Mouse (Mus musculus): Measurements from ENCODE around the gene Grk1. TPM values are rescaled to one million over a fixed set of nuclear protein-coding genes. Genes with fewer than 3 reads are reported as not detected.

Gene Grk1
- polyA plus RNA-seq, 1 experiment from 2014 or later, result not detected

DNA sequence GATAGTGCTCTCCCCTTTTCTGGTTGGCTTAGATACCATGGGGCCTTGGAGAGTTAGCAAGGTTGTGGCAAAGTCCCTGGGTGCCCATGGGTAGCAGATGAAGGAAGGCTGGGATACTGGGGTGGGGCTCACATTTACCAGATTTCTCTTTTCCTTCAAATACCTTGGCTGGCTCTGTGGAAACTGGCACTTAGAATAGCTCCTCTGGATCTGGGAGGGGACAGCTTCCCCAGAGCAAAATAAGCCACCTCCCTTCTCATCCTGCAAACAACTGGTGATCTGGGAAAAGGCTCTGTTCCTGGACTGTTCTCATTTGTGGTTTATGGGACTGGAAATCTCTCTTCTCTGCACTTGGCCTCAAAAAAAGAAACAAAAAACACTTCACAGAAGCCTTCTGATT is 26.0 kb downstream of the Grk1 start:
- peaks cover 45% of the 10 kb centered on the region for H3K27me3 ChIP-seq (replicated peaks)
- no peak overlapping the region for H3K27ac ChIP-seq
- no peak overlapping the region for H3K4me3 ChIP-seq
- H3K9me3 ChIP-seq (replicated peaks), result no peaks in the 10 kb centered on the region
- no peak overlapping the region for H3K9ac ChIP-seq
- ATAC-seq, result no peak
- H3K4me2 ChIP-seq, result no peak overlapping the region
- H3K36me3 ChIP-seq, result no peaks in the 10 kb centered on the region
- H3K4me1 ChIP-seq, result no peaks in the 10 kb centered on the region

DNA sequence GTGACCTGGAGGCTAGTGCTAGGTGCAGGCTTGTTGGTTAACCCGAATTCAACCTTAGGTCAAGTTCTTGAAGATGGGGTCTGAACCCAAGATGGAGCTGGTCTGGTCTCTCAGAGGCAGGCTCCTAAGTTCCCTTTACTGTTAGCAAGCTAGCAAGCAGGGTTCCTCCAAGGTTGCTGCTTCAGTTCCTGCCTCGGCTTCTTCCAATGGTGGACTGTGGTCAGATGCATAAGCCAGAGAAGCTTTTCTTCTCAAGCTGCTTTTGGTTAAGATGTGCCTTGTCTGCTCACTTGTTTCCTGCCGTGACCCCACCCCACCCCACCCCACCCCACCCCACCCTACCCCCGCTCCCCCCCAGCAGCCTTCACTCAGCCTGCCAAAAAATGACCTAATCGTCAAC is 28.2 kb downstream of the Grk1 start:
- Histone ChIP-seq H3K36me3 (no peaks in the 10 kb centered on the region), H3K4me3 (no peak overlapping the region), H3K4me2 (no peak overlapping the region), H3K9ac (no peak overlapping the region), H3K27me3 (replicated peaks) (peaks cover 63% of the 10 kb centered on the region), H3K4me1 (no peaks in the 10 kb centered on the region), H3K9me3 (replicated peaks) (no peaks in the 10 kb centered on the region), H3K27ac (no peak overlapping the region)
- no peak for ATAC-seq
- WGBS (ENCODE audit: insufficient replicate concordance), result 40% methylated on average over 5 of the region's 5 CpGs

DNA sequence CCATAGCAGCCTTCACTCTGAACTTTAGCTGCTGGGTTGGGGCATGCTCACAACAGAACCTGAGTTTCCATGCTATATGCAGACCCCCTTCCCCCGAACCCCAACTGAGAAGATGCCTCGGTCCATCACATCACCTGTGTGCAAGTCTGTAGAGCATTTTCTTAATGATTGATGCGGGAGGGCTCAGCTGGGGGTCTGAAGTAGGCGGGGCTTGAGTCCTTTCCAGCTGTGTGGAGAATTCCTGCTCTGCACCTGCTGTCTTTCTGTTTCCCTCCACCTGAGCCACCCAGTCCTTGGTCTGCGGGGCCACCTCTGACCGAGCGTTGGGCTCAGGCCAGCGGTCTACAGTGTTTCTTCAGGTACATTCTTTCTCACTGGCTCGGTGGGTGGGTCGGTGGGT is 30.0 kb downstream of the Grk1 start, which contains the start of gene Tmem255b:
TSS of gene Tmem255b (plus strand) at position 301 of the 400 bp plus-strand sequence.
- 29% methylated on average over 10 of the region's 10 CpGs for WGBS (ENCODE audit: insufficient replicate concordance)
- H3K4me3 ChIP-seq, result no peak within 1 kb of the TSS

DNA sequence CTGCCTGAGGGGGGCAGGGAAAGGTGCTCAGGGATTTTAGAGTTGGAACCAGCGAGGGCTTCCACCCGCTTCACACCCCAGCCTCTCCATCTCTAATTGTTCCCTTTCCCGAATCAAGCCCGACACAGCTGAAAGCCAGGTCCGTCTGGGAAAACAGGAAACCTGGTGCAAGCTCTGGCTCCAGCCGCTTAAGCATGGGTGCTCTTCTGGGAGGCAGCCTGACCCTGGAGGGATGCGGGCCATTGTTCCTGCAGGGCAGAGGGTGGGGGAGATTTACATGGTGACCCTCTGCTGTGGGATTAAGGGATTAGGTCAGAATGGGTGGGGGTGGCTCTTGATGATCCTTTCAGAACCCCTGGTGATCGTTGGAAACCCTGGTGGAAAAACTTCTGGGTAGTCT is 31.2 kb downstream of the Grk1 start:
- H3K4me2 ChIP-seq, result no peak overlapping the region
- no peak overlapping the region for H3K4me3 ChIP-seq
- no peaks in the 10 kb centered on the region for H3K4me1 ChIP-seq
- peaks cover 64% of the 10 kb centered on the region for H3K27me3 ChIP-seq (replicated peaks)
- H3K9me3 ChIP-seq (replicated peaks), result no peaks in the 10 kb centered on the region
- WGBS (ENCODE audit: insufficient replicate concordance), result 14% methylated on average over 8 of the region's 8 CpGs
- no peaks in the 10 kb centered on the region for H3K36me3 ChIP-seq
- no peak overlapping the region for H3K9ac ChIP-seq
- no peak overlapping the region for H3K27ac ChIP-seq
- ATAC-seq, result no peak

More for the DNA sequence above, 30.0 kb downstream of the Grk1 start, which contains the start of gene Tmem255b:
- ATAC-seq, result no peak
- no peak within 1 kb of the TSS for H3K4me2 ChIP-seq
- H3K4me1 ChIP-seq, result no peaks in the 10 kb centered on the region
- H3K9me3 ChIP-seq (replicated peaks), result no peaks in the 10 kb centered on the region
- no peak within 1 kb of the TSS for H3K27ac ChIP-seq
- H3K27me3 ChIP-seq (replicated peaks), result peaks cover 60% of the 10 kb centered on the region
- H3K36me3 ChIP-seq, result no peaks in the 10 kb centered on the region
- no peak within 1 kb of the TSS for H3K9ac ChIP-seq

DNA sequence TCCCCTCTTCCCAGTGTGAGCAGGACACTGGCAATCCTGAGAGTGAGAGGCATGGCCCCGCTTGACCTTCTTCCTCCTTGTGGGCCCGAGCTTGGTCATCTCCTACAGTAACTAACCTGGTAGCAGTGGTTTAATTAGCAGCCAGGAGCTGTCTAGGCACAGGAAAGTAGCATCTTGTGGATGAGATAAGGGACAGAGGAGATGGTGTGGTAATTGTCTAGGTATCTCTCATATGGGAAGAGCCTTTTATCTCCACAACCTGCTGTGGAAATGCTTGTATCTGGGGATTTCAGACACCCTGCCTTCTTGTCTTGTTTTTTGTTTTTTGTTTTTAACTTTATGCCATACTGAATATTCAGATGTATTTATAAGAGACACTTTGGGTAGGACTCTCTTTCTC is 32.6 kb downstream of the Grk1 start:
- no peak overlapping the region for H3K4me2 ChIP-seq
- ATAC-seq, result no peak
- H3K27ac ChIP-seq, result no peak overlapping the region
- H3K9ac ChIP-seq, result no peak overlapping the region
- WGBS (ENCODE audit: insufficient replicate concordance), result 46% methylated on average over 2 of the region's 2 CpGs
- H3K27me3 ChIP-seq (replicated peaks), result peaks cover 64% of the 10 kb centered on the region
- H3K4me3 ChIP-seq, result no peak overlapping the region
- H3K9me3 ChIP-seq (replicated peaks), result no peaks in the 10 kb centered on the region
- no peaks in the 10 kb centered on the region for H3K36me3 ChIP-seq
- no peaks in the 10 kb centered on the region for H3K4me1 ChIP-seq

DNA sequence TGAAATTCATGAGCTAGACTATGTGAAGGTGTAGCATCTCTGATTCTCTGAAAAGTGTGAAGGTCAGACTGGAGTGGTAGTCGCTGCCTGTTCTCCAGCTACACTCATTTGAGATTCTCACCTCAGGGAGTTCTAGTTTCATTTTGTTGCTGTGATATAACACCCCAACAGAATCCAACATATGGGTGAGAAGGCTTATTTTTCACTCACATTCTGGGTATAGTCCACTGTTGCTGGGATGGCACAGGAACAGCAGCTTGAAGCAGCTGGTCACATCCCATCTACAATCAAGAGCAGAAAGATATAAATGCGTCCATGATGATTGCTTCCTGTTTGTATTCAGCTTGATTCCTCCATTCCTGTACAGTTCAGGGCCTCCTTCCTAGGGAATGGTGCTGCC is 37.3 kb downstream of the Grk1 start:
- Histone ChIP-seq H3K27me3 (replicated peaks) (peaks cover 24% of the 10 kb centered on the region), H3K4me2 (no peak overlapping the region), H3K27ac (no peak overlapping the region), H3K36me3 (no peaks in the 10 kb centered on the region), H3K4me1 (no peaks in the 10 kb centered on the region), H3K9me3 (replicated peaks) (no peaks in the 10 kb centered on the region), H3K4me3 (no peak overlapping the region), H3K9ac (no peak overlapping the region)
- 84% methylated on average over 2 of the region's 2 CpGs for WGBS (ENCODE audit: insufficient replicate concordance)
- ATAC-seq, result no peak

DNA sequence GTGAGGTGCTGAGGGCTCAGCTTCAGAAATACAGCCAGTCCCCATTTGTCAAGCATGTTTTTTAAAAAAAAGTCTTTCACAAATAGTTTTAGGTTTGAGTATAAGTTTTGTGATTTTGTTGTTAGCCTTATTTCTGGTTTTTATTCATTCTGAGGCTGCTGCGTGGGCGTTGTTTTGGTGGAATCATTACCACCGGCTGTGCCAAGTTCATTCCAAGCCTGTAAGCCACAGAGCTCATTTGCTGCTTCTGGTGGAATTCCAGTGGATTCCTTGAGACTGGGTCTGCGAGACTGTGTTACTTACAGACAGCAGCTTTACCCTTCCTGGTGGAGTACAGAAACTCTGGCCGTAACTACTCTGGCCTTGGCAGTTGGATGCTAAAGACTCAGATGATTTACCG is 41.6 kb downstream of the Grk1 start:
- Histone ChIP-seq H3K36me3 (no peaks in the 10 kb centered on the region), H3K4me2 (no peak overlapping the region), H3K4me3 (no peak overlapping the region), H3K9me3 (replicated peaks) (no peaks in the 10 kb centered on the region), H3K27me3 (replicated peaks) (no peaks in the 10 kb centered on the region), H3K4me1 (no peaks in the 10 kb centered on the region), H3K27ac (no peak overlapping the region), H3K9ac (no peak overlapping the region)
- 66% methylated on average over 6 of the region's 6 CpGs for WGBS (ENCODE audit: insufficient replicate concordance)
- ATAC-seq, result no peak

DNA sequence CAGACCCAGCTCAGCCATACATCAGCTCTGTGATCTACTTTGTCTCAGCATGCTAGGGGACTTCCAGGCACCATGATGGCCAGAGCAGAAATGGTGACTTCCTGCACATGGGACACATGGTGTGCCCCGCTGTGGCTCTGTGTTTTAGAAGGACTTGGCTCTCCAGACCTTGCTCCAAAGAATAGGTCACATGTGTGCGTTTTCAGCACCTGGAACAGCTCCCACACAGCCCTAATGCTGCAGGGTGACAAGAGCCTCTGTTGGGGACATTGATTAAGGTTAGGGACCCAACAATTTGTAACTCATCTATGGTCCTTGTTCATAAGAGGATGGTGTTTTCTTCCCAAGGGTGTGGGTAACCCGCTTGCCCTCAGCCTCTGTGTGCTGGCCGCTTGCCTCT is 43.3 kb downstream of the Grk1 start:
- Histone ChIP-seq H3K4me2 (no peak overlapping the region), H3K27me3 (replicated peaks) (no peaks in the 10 kb centered on the region), H3K36me3 (no peaks in the 10 kb centered on the region), H3K9me3 (replicated peaks) (no peaks in the 10 kb centered on the region), H3K4me3 (no peak overlapping the region), H3K9ac (no peak overlapping the region), H3K4me1 (no peaks in the 10 kb centered on the region), H3K27ac (no peak overlapping the region)
- no peak for ATAC-seq
- 40% methylated on average over 4 of the region's 4 CpGs for WGBS (ENCODE audit: insufficient replicate concordance)

DNA sequence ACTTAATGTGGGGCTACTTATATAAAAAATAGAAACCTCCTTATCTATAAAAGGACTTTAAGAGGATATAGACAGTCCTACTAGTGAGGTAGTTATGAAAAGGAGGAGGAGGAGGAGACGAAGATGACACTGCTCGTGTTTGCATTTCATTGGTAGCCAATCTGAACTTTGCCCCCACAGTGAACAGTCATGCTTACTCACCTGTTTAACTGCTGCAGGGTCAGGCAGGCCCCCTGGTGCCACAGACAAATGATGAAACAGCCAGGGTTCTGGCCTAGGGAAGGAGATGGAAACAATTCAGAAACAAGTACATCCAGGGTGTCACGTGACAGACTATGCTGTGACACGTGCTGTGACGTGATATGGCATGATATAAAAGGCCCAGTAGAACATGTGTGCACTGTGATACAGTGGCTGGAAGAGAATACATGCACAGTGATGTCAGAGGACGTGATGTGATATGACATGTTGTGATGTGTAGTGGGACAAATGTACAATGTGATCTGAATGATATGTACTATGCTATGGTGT is 46.9 kb downstream of the Grk1 start:
- Histone ChIP-seq H3K27me3 (replicated peaks) (no peaks in the 10 kb centered on the region), H3K4me1 (no peaks in the 10 kb centered on the region), H3K27ac (no peak overlapping the region), H3K4me2 (no peak overlapping the region), H3K36me3 (no peaks in the 10 kb centered on the region), H3K9ac (no peak overlapping the region), H3K4me3 (no peak overlapping the region), H3K9me3 (replicated peaks) (no peaks in the 10 kb centered on the region)
- 52% methylated on average over 6 of the region's 6 CpGs for WGBS (ENCODE audit: insufficient replicate concordance)
- ATAC-seq, result no peak

DNA sequence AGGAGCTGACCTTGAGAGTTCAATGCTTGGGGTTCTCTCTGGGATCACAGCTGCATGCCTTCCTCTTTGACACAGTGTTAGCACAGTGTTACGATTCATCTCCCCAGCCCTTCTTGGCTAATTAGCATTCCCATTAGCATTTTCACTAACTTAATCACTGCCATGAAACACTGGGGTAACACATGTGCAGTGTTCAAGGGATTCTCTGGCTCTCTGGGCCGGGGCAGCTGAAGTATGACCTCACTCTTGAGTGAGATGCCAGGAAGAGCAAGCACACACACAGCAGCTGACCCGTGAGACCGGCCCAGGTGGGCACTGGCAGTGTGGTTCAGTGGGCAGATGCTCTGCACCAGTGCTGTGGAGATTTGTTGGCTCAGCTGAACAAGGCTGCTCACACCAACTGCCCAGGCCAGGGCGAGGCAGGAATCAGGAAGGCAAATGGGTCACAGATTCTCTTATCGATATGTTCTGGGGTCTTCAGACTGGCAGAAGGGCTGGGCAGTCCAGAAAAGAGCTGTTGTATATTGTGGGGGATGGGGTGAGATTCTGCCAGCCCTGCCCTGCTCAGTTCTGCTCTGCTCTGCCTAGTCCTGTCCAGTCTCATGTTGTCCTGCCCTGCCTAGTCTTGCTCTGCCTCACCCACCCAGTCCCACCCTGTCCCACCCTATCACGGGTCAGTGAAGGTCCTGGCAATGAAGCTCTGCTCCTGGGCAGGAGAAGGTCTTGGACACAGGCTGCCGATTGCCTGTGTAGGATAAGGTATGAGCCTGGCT is 49.6 kb downstream of the Grk1 start:
- H3K9me3 ChIP-seq (replicated peaks), result no peaks in the 10 kb centered on the region
- H3K4me3 ChIP-seq, result no peak overlapping the region
- no peak overlapping the region for H3K27ac ChIP-seq
- no peak overlapping the region for H3K9ac ChIP-seq
- no peak overlapping the region for H3K4me2 ChIP-seq
- WGBS (ENCODE audit: insufficient replicate concordance), result 55% methylated on average over 8 of the region's 8 CpGs
- no peaks in the 10 kb centered on the region for H3K27me3 ChIP-seq (replicated peaks)
- no peaks in the 10 kb centered on the region for H3K4me1 ChIP-seq
- no peak; the same call in 1 of the 2 replicates for ATAC-seq
- H3K36me3 ChIP-seq, result no peaks in the 10 kb centered on the region

DNA sequence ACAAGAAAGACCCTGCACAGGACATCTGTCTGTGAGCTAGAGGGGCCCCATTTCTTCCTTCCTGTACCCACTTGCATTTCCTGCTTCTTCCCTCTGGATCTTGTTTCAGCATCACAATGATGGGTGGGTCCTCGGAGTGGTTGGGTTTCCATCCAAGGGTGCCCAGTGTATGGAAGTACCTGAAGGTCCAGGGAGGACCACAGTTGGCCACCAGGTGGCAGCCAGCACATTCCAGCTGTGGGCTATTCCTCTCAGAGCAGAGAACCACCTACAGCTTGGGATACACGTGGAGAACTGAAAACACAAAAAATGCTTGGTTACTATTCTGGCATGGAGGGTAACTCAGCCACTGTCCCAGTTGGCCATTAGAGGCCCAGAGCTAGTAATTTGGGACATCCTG is 50.4 kb downstream of the Grk1 start:
- Histone ChIP-seq H3K27ac (no peak overlapping the region), H3K36me3 (no peaks in the 10 kb centered on the region), H3K4me3 (no peak overlapping the region), H3K9me3 (replicated peaks) (no peaks in the 10 kb centered on the region), H3K9ac (no peak overlapping the region), H3K27me3 (replicated peaks) (no peaks in the 10 kb centered on the region), H3K4me1 (no peaks in the 10 kb centered on the region), H3K4me2 (no peak overlapping the region)
- 16% methylated on average over 2 of the region's 2 CpGs for WGBS (ENCODE audit: insufficient replicate concordance)
- ATAC-seq, result no peak

DNA sequence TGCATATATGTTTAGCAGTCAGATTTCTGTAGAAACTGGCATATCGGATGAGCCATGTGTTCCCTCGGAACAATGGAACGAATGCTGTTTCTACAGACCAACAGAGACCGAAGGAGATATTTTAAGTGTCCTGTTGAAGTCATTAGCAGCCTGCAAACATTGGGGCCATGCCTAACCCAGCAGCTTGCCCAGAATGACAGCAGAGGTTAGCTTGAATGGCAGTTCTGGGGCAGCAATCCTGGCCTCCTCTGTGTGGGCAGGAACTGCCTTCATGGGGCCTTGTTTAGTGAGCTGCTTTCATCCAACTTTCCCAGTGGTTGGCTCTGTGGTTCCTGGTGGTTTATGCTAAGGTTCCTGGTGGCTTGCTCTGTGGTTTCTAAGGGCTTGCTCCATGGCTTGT is 54.5 kb downstream of the Grk1 start:
- H3K9ac ChIP-seq, result no peak overlapping the region
- no peaks in the 10 kb centered on the region for H3K27me3 ChIP-seq (replicated peaks)
- no peak overlapping the region for H3K27ac ChIP-seq
- H3K4me2 ChIP-seq, result no peak overlapping the region
- WGBS (ENCODE audit: insufficient replicate concordance), result 79% methylated on average over 4 of the region's 4 CpGs
- H3K4me1 ChIP-seq, result no peaks in the 10 kb centered on the region
- no peak for ATAC-seq
- no peak overlapping the region for H3K4me3 ChIP-seq
- H3K36me3 ChIP-seq, result no peaks in the 10 kb centered on the region
- H3K9me3 ChIP-seq (replicated peaks), result no peaks in the 10 kb centered on the region
